Mouse (Mus musculus): ENCODE results near the gene Alg6.

Alg6 gene

GRCm38 (mm10) chr4:99714904-99715782 is at the start of gene Alg6:
Gene Alg6, plus strand, starts transcription at chr4:99715664.
- peak; percentile 93 for DNase-seq

GRCm38 (mm10) chr4:99670203-99670851 is 45.1 kb upstream of the Alg6 start:
- DNase-seq = no peak

GRCm38 (mm10) chr4:99675191-99675590 is 40.3 kb upstream of the Alg6 start:
- DNase-seq = no peak

GRCm38 (mm10) chr4:99683941-99684340 is 31.5 kb upstream of the Alg6 start:
- no peak for DNase-seq

GRCm38 (mm10) chr4:99686308-99686707 is 29.2 kb upstream of the Alg6 start:
- no peak for DNase-seq

GRCm38 (mm10) chr4:99712583-99713183 is 2.8 kb upstream of the Alg6 start:
- no peak for DNase-seq

- no peak for DNase-seq
Measured at GRCm38 (mm10) chr4:99713971-99714370, 1.5 kb upstream of the Alg6 start.

GRCm38 (mm10) chr4:99715783-99716416 is 436 bp downstream of the Alg6 start:
- no peak for DNase-seq

- DNase-seq = no peak
Measured at GRCm38 (mm10) chr4:99717905-99718304, 2.4 kb downstream of the Alg6 start.

- DNase-seq = no peak
Measured at GRCm38 (mm10) chr4:99724331-99724730, 8.9 kb downstream of the Alg6 start.

GRCm38 (mm10) chr4:99725914-99726451 is 10.5 kb downstream of the Alg6 start:
- DNase-seq = no peak

- DNase-seq = no peak
Measured at GRCm38 (mm10) chr4:99739836-99740235, 24.4 kb downstream of the Alg6 start.

- DNase-seq = no peak
Measured at GRCm38 (mm10) chr4:99752426-99752825, 37.0 kb downstream of the Alg6 start.

- DNase-seq = no peak
Measured at GRCm38 (mm10) chr4:99766303-99766702, 50.8 kb downstream of the Alg6 start.

GRCm38 (mm10) chr4:99766753-99767152 is 51.3 kb downstream of the Alg6 start:
- DNase-seq = no peak

- DNase-seq = no peak
Measured at GRCm38 (mm10) chr4:99770555-99770954, 55.1 kb downstream of the Alg6 start.

GRCm38 (mm10) chr4:99773041-99773440 is 57.6 kb downstream of the Alg6 start:
- no peak for DNase-seq

GRCm38 (mm10) chr4:99792365-99792764 is 76.9 kb downstream of the Alg6 start:
- no peak for DNase-seq

All from layer of hippocampus, adult 9-11 months (tissue).